Mouse (Mus musculus) granulocyte monocyte progenitor cell, adult 5-6 weeks (primary cell): ENCODE measurements around the gene Vps13c. TPM values are rescaled to one million over a fixed set of nuclear protein-coding genes. Genes with fewer than 3 reads are reported as not detected.

Experiments used
- ATAC-seq: replicated peaks from 2 replicates; pipeline ENCODE4 v1.8.0; 2016; ENCODE audit warnings: mild to moderate bottlenecking, moderate TSS enrichment, inconsistent platforms; ENCODE audit not compliant: poor library complexity, severe bottlenecking
- total RNA-seq, 2 experiments: library from RNA; stranded (forward) in 1 of 2; stranded (reverse) in 1 of 2; fragments of 200-712, 200-1000 nt in 1 of 2; fragments of >200 nt in 1 of 2; fragmentation: Nextera tagmentation in 1 of 2; gene quantifications; 2 replicates each; pipeline ENCODE4 v1.2.3; 2014 to 2017

Gene Vps13c
- total RNA-seq, 2 experiments from 2014 or later, result 56.3 to 75.6 TPM

GRCm38 (mm10) chr9:67830411-67831358, 9.5 kb upstream of the Vps13c start:
- ATAC-seq, result peak; percentile 60

GRCm38 (mm10) chr9:67831359-67832045, 8.7 kb upstream of the Vps13c start:
- peak; percentile 21 for ATAC-seq

- no peak for ATAC-seq
Measured at GRCm38 (mm10) chr9:67832046-67832605, 8.1 kb upstream of the Vps13c start, which contains the start of gene C2cd4a. Gene C2cd4a (minus strand): TSS chr9:67832330.

GRCm38 (mm10) chr9:67834535-67834934, 5.7 kb upstream of the Vps13c start:
- ATAC-seq, result no peak

GRCm38 (mm10) chr9:67837311-67837710, 2.9 kb upstream of the Vps13c start:
- ATAC-seq, result no peak

GRCm38 (mm10) chr9:67842797-67843196, 2.6 kb downstream of the Vps13c start:
- ATAC-seq, result peak; percentile 39

- peak; percentile 74 for ATAC-seq
Measured at GRCm38 (mm10) chr9:67845012-67845411, 4.8 kb downstream of the Vps13c start.

GRCm38 (mm10) chr9:67845648-67846047, 5.5 kb downstream of the Vps13c start:
- peak; percentile 44 for ATAC-seq

- ATAC-seq, result no peak
Measured at GRCm38 (mm10) chr9:67846089-67846488, 5.9 kb downstream of the Vps13c start.

GRCm38 (mm10) chr9:67847606-67848005, 7.4 kb downstream of the Vps13c start:
- ATAC-seq, result no peak

GRCm38 (mm10) chr9:67849397-67849796, 9.2 kb downstream of the Vps13c start:
- no peak for ATAC-seq

- no peak for ATAC-seq
Measured at GRCm38 (mm10) chr9:67849846-67850245, 9.7 kb downstream of the Vps13c start.

- peak; percentile 83 for ATAC-seq
Measured at GRCm38 (mm10) chr9:67851150-67851549, 11.0 kb downstream of the Vps13c start.

- no peak for ATAC-seq
Measured at GRCm38 (mm10) chr9:67860273-67860672, 20.1 kb downstream of the Vps13c start.

GRCm38 (mm10) chr9:67863332-67863731, 23.1 kb downstream of the Vps13c start:
- ATAC-seq, result no peak

GRCm38 (mm10) chr9:67864011-67864410, 23.8 kb downstream of the Vps13c start:
- ATAC-seq, result no peak

- ATAC-seq, result no peak
Measured at GRCm38 (mm10) chr9:67865411-67865810, 25.2 kb downstream of the Vps13c start.

GRCm38 (mm10) chr9:67867411-67867810, 27.2 kb downstream of the Vps13c start:
- no peak for ATAC-seq

- peak; percentile 76 for ATAC-seq
Measured at GRCm38 (mm10) chr9:67869691-67870450, 29.7 kb downstream of the Vps13c start.

- no peak for ATAC-seq
Measured at GRCm38 (mm10) chr9:67874522-67875222, 34.5 kb downstream of the Vps13c start.
